Mouse (Mus musculus) midbrain, embryonic 13.5 days (tissue): ENCODE measurements at regions not wholly inside any gene's neighbourhood (a gene's known extent, or its start where the extent isn't known, plus 50 kb on each side); places are given as distances from the start of the nearest gene placed in this dataset.
A peak's percentile ranks its signal among the peaks of the same experiment; 100 is the strongest.

Experiments
- ATAC-seq: fragments of 200-750 bp; cut with Nextera tagmentation; 2 replicates; pipeline ENCODE4 v1.8.0; 2017; ENCODE audit warnings: mild to moderate bottlenecking, moderate TSS enrichment, moderate library complexity
- H3K27ac ChIP-seq: fragments of 300-500 bp; sonication (generic); 2 replicates; pipeline ENCODE4 v1.5.1; 2015; ENCODE audit warnings: inconsistent platforms, mild to moderate bottlenecking, moderate library complexity
- H3K27me3 ChIP-seq: fragments of 300-500 bp; sonication (generic); 2 replicates; pipeline ENCODE4 v1.6.1; 2015; ENCODE audit warnings: mild to moderate bottlenecking, inconsistent platforms
- H3K36me3 ChIP-seq: fragments of 300-500 bp; sonication (generic); 2 replicates; pipeline ENCODE4 v1.6.1; 2015; ENCODE audit warnings: mild to moderate bottlenecking, inconsistent platforms
- H3K4me1 ChIP-seq: fragments of 300-500 bp; sonication (generic); replicated peaks from 2 replicates; pipeline ENCODE4 v1.6.1; 2015; ENCODE audit warnings: inconsistent platforms
- H3K4me2 ChIP-seq: fragments of 300-500 bp; sonication (generic); replicated peaks from 2 replicates; pipeline ENCODE4 v1.6.1; 2015; ENCODE audit warnings: moderate library complexity, mild to moderate bottlenecking, inconsistent platforms
- H3K4me3 ChIP-seq: fragments of 300-500 bp; sonication (generic); replicated peaks from 2 replicates; pipeline ENCODE4 v1.5.1; 2015; ENCODE audit warnings: mild to moderate bottlenecking, inconsistent platforms
- H3K9ac ChIP-seq: fragments of 300-500 bp; sonication (generic); replicated peaks from 2 replicates; pipeline ENCODE4 v1.6.1; 2015; ENCODE audit warnings: mild to moderate bottlenecking, inconsistent platforms
- H3K9me3 ChIP-seq: fragments of 300-500 bp; sonication (generic); 2 replicates; pipeline ENCODE4 v1.6.1; 2016; ENCODE audit warnings: mild to moderate bottlenecking, inconsistent platforms
- WGBS: fragments of 180-500 bp; shearing (Covaris S2); methylation state at CpG from one replicate; pipeline ENCODE4 v1.1.7; 2015; 5-methylcytosine and 5-hydroxymethylcytosine counted together

GRCm38 (mm10) chr7:129066891-129067290, 189.9 kb upstream of the Plpp4 start:
- H3K4me2 ChIP-seq, result no peak overlapping the region
- H3K4me3 ChIP-seq, result no peak overlapping the region
- no peak for ATAC-seq
- no peak overlapping the region for H3K9ac ChIP-seq
- no peaks in the 10 kb centered on the region for H3K36me3 ChIP-seq
- H3K27ac ChIP-seq, result no peak overlapping the region
- no peaks in the 10 kb centered on the region for H3K9me3 ChIP-seq
- 87% methylated on average over 2 of the region's 2 CpGs for WGBS
- H3K4me1 ChIP-seq, result no peaks in the 10 kb centered on the region
- no peaks in the 10 kb centered on the region for H3K27me3 ChIP-seq

DNA sequence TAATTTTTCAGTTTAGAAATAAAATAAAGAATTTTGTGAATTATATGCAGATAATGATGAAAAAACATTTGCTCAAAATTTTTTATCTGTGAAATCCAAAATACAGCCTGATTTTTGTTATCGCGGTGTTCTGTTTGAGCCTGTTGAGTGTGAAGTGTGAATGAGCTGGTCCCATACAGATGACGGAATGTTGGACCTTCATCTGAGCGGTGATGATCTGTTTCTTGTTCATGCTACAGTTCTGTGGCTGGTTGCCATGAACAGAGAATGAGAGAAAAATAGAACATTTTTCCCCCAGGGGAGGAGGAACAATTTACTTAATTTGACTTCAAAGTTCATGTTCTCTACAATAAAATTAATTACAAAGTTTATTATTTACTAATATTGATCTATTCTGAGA, 188.7 kb upstream of the Plpp4 start:
- Histone ChIP-seq H3K4me2 (no peak overlapping the region), H3K9me3 (no peaks in the 10 kb centered on the region), H3K4me3 (no peak overlapping the region), H3K36me3 (no peaks in the 10 kb centered on the region), H3K27me3 (no peaks in the 10 kb centered on the region), H3K27ac (no peak overlapping the region), H3K4me1 (no peaks in the 10 kb centered on the region), H3K9ac (no peak overlapping the region)
- no peak for ATAC-seq
- WGBS, result 95% methylated on average over 4 of the region's 4 CpGs

DNA sequence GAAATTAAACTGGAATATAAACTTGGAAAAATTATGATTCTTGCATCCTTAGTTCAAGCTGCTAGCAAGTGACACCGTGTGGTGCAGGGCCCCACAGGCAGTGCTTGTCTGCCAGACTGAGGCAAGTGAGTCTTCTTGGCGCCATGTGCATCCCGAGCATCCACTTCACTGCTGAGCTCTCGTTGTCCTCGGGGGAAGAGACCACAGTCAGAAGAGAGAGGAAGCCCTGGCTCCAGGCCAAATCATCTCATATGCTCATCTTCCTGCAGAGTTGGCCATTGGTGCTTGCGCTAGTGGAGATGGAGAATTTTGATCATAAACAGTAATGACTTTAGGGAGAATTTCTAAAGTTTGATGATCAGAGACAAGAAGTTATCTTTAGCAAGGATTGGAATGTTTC, 177.0 kb upstream of the Plpp4 start:
- no peak overlapping the region for H3K9ac ChIP-seq

GRCm38 (mm10) chr7:129091441-129091840, 165.4 kb upstream of the Plpp4 start:
- ATAC-seq, result no peak
- peaks cover 8% of the 10 kb centered on the region; the same call in 1 of the 2 replicates for H3K4me1 ChIP-seq
- no peak overlapping the region for H3K27ac ChIP-seq
- H3K27me3 ChIP-seq, result no peaks in the 10 kb centered on the region
- H3K4me2 ChIP-seq, result no peak overlapping the region
- H3K4me3 ChIP-seq, result no peak overlapping the region
- H3K9me3 ChIP-seq, result no peaks in the 10 kb centered on the region
- H3K9ac ChIP-seq, result no peak overlapping the region
- WGBS, result 38% methylated on average over 4 of the region's 4 CpGs
- no peaks in the 10 kb centered on the region for H3K36me3 ChIP-seq

More for the DNA sequence above, 177.0 kb upstream of the Plpp4 start:
- Histone ChIP-seq H3K4me3 (no peak overlapping the region), H3K36me3 (no peaks in the 10 kb centered on the region), H3K9me3 (no peaks in the 10 kb centered on the region), H3K27ac (no peak overlapping the region), H3K4me1 (no peaks in the 10 kb centered on the region), H3K4me2 (no peak overlapping the region), H3K27me3 (no peaks in the 10 kb centered on the region)
- WGBS, result 79% methylated on average over 6 of the region's 6 CpGs
- ATAC-seq, result no peak

DNA sequence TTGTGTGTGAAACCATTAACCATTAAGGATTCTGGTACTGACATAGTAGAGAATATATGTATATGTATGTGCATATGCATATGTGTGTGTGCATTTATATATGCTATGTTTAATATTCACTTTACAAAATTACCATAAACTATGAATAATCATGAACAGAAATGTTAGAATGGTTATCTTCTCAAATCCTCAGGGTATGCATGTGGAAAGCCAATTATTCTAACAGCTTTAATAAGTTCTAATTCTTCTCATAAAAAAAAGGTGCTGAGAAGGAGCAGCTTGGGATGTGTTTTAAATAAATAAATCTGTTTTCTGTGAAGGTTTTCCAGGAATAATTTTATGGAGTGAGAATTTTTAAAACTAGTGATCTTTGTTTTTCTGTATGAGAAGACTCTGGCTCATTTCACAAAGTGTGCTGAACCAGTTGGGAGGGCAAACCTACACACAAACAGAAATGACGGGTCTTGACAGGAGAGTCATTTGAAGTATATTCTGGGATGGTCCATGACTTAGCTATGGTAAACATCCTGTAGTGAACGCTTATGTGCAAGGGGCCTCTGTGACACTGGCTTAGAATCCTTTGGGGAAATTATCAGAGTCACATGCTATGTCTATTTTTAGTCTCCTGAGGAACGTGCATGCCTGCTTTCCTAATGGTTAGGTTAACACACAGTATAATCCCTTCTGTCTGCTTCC, 160.3 kb upstream of the Plpp4 start:
- Histone ChIP-seq H3K27me3 (no peaks in the 10 kb centered on the region), H3K4me3 (no peak overlapping the region), H3K27ac (no peak overlapping the region), H3K36me3 (no peaks in the 10 kb centered on the region), H3K9me3 (no peaks in the 10 kb centered on the region), H3K4me2 (no peak overlapping the region), H3K4me1 (peaks cover 3% of the 10 kb centered on the region; the same call in 1 of the 2 replicates), H3K9ac (no peak overlapping the region)
- ATAC-seq, result no peak
- WGBS, result 54% methylated on average over 3 of the region's 3 CpGs

GRCm38 (mm10) chr7:129102437-129102836, 154.4 kb upstream of the Plpp4 start:
- Histone ChIP-seq H3K36me3 (no peaks in the 10 kb centered on the region), H3K4me1 (no peaks in the 10 kb centered on the region), H3K27me3 (no peaks in the 10 kb centered on the region), H3K4me3 (no peak overlapping the region), H3K9me3 (no peaks in the 10 kb centered on the region), H3K4me2 (no peak overlapping the region), H3K27ac (no peak overlapping the region), H3K9ac (no peak overlapping the region)
- 51% methylated on average over 4 of the region's 4 CpGs for WGBS
- ATAC-seq, result 0 out of 2 replicates have a peak, but pooled peaks have one; percentile 40

GRCm38 (mm10) chr7:129134176-129134575, 122.7 kb upstream of the Plpp4 start:
- Histone ChIP-seq H3K9me3 (no peaks in the 10 kb centered on the region), H3K27ac (no peak overlapping the region), H3K4me1 (peaks cover 13% of the 10 kb centered on the region), H3K27me3 (no peaks in the 10 kb centered on the region), H3K9ac (no peak overlapping the region), H3K4me2 (no peak overlapping the region), H3K4me3 (no peak overlapping the region), H3K36me3 (no peaks in the 10 kb centered on the region)
- ATAC-seq, result no peak

DNA sequence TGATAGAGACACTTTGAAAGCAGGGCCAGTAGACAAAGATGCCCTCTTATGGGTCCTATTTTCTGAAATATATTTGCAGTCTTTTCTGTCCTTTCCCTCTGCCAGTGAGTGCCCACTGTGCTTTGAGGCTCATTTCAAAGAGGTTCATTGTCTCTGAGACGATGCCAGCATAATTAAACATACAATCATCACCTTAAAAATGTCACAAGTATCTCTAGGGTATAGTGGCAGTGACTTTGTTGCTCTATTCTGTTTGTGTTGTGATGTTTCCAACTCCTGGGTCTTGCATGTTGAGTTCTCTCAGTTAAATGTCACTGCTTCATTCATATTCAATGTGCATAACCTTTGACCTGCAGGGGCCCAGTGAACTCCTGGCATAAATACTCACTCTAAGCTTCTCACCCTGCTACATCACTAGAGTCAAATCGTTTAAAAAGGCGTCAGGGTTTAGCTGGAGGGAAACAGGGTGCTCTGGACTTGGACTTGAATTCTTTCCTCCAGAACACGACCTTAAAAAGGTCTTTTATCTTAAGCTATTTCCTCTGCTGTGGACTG, 122.1 kb upstream of the Plpp4 start:
- Histone ChIP-seq H3K36me3 (no peaks in the 10 kb centered on the region), H3K27me3 (no peaks in the 10 kb centered on the region), H3K4me2 (no peak overlapping the region), H3K9me3 (no peaks in the 10 kb centered on the region), H3K4me3 (no peak overlapping the region), H3K27ac (no peak overlapping the region), H3K9ac (no peak overlapping the region), H3K4me1 (peaks cover 13% of the 10 kb centered on the region)
- no peak for ATAC-seq
- WGBS, result 5% methylated on average over 4 of the region's 4 CpGs

DNA sequence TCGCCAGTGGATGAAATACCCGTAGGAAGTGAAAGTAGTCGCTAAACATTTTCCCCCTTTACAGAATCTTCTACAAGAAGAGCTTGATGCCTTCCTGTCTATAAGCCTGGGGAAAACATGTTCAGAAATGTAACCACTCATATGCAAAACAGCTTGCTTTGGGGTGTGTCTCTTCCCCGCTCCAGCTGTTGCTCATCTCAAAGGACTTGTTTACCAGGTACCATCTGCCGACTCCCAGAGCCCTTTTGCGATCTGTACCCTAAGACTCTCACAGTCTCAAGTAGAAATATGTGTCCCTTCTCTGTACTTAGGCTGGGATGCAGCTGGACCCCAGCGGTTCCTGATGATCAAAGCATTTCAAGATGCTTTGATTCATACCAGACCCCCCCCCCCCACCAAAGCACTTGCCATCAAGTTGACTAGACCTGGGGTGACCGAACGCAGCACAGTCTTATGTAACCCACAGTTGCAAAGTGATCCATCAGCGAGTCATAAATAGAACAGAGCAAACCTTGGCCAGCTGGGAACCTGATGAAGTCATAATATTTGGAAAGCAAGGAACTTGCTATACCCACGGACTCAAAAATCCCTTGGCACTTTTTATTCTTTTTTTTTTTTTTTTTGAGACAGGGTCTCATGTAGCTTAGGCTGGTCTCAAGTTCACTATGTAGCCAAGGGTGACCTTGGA, 119.4 kb upstream of the Plpp4 start:
- Histone ChIP-seq H3K4me1 (peaks cover 22% of the 10 kb centered on the region), H3K9me3 (no peaks in the 10 kb centered on the region), H3K4me2 (no peak overlapping the region), H3K36me3 (no peaks in the 10 kb centered on the region), H3K4me3 (no peak overlapping the region), H3K27me3 (no peaks in the 10 kb centered on the region), H3K9ac (no peak overlapping the region), H3K27ac (no peak overlapping the region)
- ATAC-seq, result no peak
- 91% methylated on average over 11 of the region's 11 CpGs for WGBS

DNA sequence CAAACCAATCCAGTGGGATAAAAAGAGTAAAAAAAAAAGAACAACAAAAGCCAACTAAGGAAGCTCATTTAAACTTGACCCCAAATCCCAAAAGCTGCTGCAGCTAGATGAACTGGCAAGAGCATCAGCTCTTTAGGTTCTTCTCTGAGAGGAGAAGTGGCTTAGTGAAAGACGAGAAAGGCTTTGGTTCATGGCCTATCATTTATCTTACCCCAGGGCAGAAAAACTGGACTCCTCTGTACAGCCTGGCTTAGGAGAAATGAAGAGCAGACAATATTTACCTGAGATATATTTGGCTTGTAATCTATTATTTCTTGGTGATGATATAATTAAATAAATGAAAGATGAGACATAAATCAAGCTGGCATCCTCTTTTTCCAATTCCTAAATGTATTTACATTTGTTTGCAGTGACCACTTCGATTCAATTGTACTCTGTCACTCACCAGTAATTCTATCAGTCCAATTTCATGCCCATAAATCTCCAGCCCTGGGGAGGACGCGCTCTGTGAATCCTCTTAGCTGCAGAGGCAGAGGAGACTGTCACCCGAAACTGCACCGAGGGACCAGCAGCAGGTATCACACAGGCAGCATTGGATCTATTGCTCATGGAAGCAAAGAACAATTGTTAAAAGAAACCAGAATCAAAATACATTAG, 114.8 kb upstream of the Plpp4 start:
- 28% methylated on average over 6 of the region's 6 CpGs for WGBS
- H3K9me3 ChIP-seq, result no peaks in the 10 kb centered on the region
- ATAC-seq, result no peak

GRCm38 (mm10) chr7:129142599-129142949, 114.3 kb upstream of the Plpp4 start:
- H3K4me1 ChIP-seq, result peaks cover 10% of the 10 kb centered on the region
- no peak overlapping the region for H3K9ac ChIP-seq
- 55% methylated on average over 5 of the region's 5 CpGs for WGBS
- H3K9me3 ChIP-seq, result no peaks in the 10 kb centered on the region
- H3K27me3 ChIP-seq, result no peaks in the 10 kb centered on the region
- H3K4me2 ChIP-seq, result no peak overlapping the region
- H3K27ac ChIP-seq, result no peak overlapping the region
- no peak overlapping the region for H3K4me3 ChIP-seq
- H3K36me3 ChIP-seq, result no peaks in the 10 kb centered on the region
- no peak for ATAC-seq

More for the DNA sequence above, 114.8 kb upstream of the Plpp4 start:
- Histone ChIP-seq H3K27ac (no peak overlapping the region), H3K4me3 (no peak overlapping the region), H3K36me3 (no peaks in the 10 kb centered on the region), H3K4me1 (peaks cover 10% of the 10 kb centered on the region), H3K4me2 (no peak overlapping the region), H3K9ac (no peak overlapping the region), H3K27me3 (no peaks in the 10 kb centered on the region)

GRCm38 (mm10) chr7:129155577-129155976, 101.3 kb upstream of the Plpp4 start:
- no peaks in the 10 kb centered on the region for H3K27me3 ChIP-seq
- ATAC-seq, result no peak
- WGBS, result 73% methylated on average over 2 of the region's 2 CpGs
- no peaks in the 10 kb centered on the region for H3K9me3 ChIP-seq
- no peak overlapping the region for H3K9ac ChIP-seq
- H3K4me1 ChIP-seq, result no peaks in the 10 kb centered on the region
- no peak overlapping the region for H3K4me3 ChIP-seq
- H3K36me3 ChIP-seq, result no peaks in the 10 kb centered on the region
- H3K27ac ChIP-seq, result no peak overlapping the region
- H3K4me2 ChIP-seq, result no peak overlapping the region
